Mouse (Mus musculus) hindbrain, embryonic 10.5 days (tissue): ENCODE measurements around the gene Zc3hav1l. TPM values are rescaled to one million over a fixed set of nuclear protein-coding genes. Genes with fewer than 3 reads are reported as not detected.

Source experiments
- DNase-seq: peaks from one replicate; pipeline ENCODE4 v3.0.0-alpha.2; 2017; ENCODE audit warnings: low spot score
- H3K27ac ChIP-seq: fragments of 300-500 bp; sonication (generic); 2 replicates; pipeline ENCODE4 v1.5.1; 2016; ENCODE audit warnings: mild to moderate bottlenecking, moderate library complexity
- H3K27me3 ChIP-seq: fragments of 300-500 bp; sonication (generic); 2 replicates; pipeline ENCODE4 v1.6.1; 2016; ENCODE audit warnings: mild to moderate bottlenecking; ENCODE audit not compliant: poor library complexity, insufficient read depth, severe bottlenecking
- H3K36me3 ChIP-seq: fragments of 300-500 bp; sonication (generic); 2 replicates; pipeline ENCODE4 v1.6.1; 2016; ENCODE audit warnings: mild to moderate bottlenecking, moderate library complexity
- H3K4me1 ChIP-seq: fragments of 300-500 bp; sonication (generic); replicated peaks from 2 replicates; pipeline ENCODE4 v1.6.1; 2016; ENCODE audit warnings: mild to moderate bottlenecking
- H3K4me3 ChIP-seq: fragments of 300-500 bp; sonication (generic); 2 replicates; pipeline ENCODE4 v1.5.1; 2016; ENCODE audit warnings: mild to moderate bottlenecking, moderate library complexity
- H3K9me3 ChIP-seq: fragments of 300-500 bp; sonication (generic); 2 replicates; pipeline ENCODE4 v1.6.1; 2016; ENCODE audit warnings: mild to moderate bottlenecking, moderate library complexity
- WGBS: fragments of 180-500 bp; shearing (Covaris S2); methylation state at CpG from one replicate; pipeline ENCODE4 v1.1.7; 2016; 5-methylcytosine and 5-hydroxymethylcytosine counted together
- polyA plus RNA-seq: library from polyadenylated mRNA; unstranded; fragments of >200 nt; fragmentation: Nextera tagmentation; extraction: Ambion mirVana; gene quantifications from 2 replicates; pipeline ENCODE4 v1.2.1, GENCODE M21; 2016

Zc3hav1l gene
- 13.0 and 15.2 TPM in 2 replicates for polyA plus RNA-seq

DNA sequence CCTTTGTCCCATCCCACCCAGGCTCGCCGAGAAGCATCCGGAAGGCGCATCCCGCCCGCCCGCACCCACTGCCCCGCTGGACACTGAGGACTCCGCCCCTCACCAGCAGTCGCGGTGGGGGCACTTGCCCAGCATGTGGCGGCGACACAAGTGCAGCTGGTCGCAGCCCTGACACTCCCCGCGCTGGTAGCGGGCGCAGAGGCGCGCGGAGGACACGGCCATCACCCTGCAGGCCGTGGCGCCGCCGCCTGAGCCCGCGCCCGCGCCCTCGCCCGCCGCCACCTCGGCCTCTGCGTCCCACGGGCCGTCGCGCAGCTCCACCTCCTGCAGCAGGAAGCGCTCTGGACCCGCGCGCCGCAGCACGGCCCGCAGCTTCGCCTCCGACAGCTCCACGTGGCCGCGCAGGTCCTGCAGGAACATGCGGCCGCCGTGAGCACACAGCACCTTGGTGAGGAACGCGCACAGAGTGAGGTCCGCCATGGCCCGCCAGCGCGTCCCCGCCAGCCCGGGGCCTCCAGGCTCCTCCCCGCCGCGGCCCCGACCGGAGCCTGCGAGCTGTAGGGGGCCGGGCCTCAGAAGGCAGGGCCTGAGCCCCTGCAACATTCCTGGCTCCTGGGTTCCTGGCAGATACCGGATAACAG, at the start of gene Zc3hav1l:
Gene Zc3hav1l (minus strand): TSS at position 499 of the 641 bp plus-strand sequence.
- Histone ChIP-seq H3K4me1 (peaks cover 20% of the 10 kb centered on the region), H3K4me3 (peak within 1 kb of the TSS; percentile 83), H3K9me3 (no peaks in the 10 kb centered on the region), H3K27me3 (no peaks in the 10 kb centered on the region), H3K27ac (peak within 1 kb of the TSS; percentile 100), H3K36me3 (peaks cover 33% of the 10 kb centered on the region)
- under 1% methylated on average over 70 of the region's 70 CpGs for WGBS
- DNase-seq, result peak; percentile 86

DNA sequence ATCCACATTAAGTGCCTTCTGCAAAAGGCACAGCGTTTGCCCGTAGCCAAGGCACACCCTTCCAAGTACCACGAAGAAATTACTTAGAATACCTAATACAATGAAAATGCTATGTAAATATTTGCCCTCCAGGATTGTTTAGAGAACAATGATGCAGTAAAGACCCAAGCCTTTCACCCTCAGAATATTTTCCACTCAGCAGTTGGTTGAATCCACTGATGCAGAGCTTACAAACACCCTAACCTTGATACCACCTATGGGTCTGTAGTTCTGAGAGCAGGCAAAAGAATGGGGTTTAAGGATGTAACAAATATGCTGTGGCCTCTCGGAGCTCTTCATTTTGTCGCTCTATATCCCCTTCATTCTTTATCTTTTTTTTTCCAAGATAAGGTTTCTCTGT, 48.8 kb upstream of the Zc3hav1l start:
- no peak for DNase-seq
- no peaks in the 10 kb centered on the region for H3K36me3 ChIP-seq
- 0 out of 2 replicates have a peak, but pooled peaks cover 3% of the 10 kb centered on the region for H3K4me1 ChIP-seq
- H3K27me3 ChIP-seq, result peaks cover 36% of the 10 kb centered on the region
- H3K27ac ChIP-seq, result no peak overlapping the region
- H3K9me3 ChIP-seq, result no peaks in the 10 kb centered on the region
- H3K4me3 ChIP-seq, result no peak overlapping the region
- WGBS, result 81% methylated on average over 5 of the region's 5 CpGs

DNA sequence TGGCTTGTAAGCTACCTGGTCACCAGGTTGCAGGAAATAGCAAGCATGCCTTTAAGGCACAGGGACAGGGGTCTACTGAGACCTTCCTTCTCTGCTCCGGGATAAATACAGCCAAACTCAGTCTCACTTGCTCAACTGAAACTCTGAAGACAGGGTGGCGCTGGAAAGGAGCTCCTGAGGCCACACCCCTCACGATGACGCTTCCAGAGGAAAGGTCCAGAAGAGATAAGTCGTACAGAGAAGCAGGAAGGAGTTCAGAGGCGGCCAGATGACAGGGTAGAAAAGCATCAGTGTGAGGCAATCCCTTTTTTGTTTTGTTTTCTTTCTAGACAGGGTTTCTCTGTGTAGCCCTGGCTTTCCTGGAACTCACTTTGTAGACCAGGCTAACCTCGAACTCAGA, 46.7 kb upstream of the Zc3hav1l start:
- Histone ChIP-seq H3K4me1 (0 out of 2 replicates have a peak, but pooled peaks cover 6% of the 10 kb centered on the region), H3K4me3 (no peak overlapping the region), H3K27me3 (peaks cover 15% of the 10 kb centered on the region), H3K36me3 (no peaks in the 10 kb centered on the region), H3K27ac (no peak overlapping the region), H3K9me3 (no peaks in the 10 kb centered on the region)
- 57% methylated on average over 7 of the region's 7 CpGs for WGBS
- DNase-seq, result no peak

DNA sequence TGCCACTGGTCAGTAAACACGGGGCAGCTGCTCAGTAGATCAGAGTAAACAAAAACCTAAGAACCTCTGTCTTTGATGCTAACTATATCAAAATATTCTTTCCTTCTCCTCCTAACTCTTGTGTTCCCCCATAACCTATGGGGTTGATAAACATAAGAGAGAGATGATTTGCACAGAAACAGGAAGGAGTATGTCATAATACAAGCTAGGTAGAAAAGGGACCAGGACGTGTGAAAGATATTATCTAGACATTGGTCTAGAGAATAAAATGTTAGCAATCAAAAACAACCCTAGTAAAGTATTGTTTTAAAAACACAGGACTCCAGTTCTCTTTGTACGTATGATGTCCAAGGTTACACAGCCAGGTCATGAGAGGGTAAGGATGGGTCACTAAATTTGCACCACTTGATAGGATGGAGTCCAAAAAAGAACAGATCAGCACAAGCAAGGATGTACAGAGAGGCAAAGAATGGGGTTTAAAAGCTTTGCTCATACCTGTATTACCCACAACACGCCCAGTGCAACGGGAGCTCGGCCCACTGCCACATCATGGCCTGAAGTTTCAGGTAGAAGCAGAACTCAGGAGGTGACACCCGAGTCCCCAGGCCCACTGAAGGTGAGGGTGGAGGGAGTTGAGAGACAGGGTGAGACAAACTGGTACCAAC, 45.1 kb upstream of the Zc3hav1l start:
- Histone ChIP-seq H3K36me3 (no peaks in the 10 kb centered on the region), H3K4me3 (no peak overlapping the region), H3K4me1 (0 out of 2 replicates have a peak, but pooled peaks cover 6% of the 10 kb centered on the region), H3K27ac (peak overlapping the region; percentile 23; the same call in 1 of the 2 replicates), H3K9me3 (no peaks in the 10 kb centered on the region), H3K27me3 (no peaks in the 10 kb centered on the region; the same call in 1 of the 2 replicates)
- DNase-seq, result no peak
- 85% methylated on average over 7 of the region's 7 CpGs for WGBS

DNA sequence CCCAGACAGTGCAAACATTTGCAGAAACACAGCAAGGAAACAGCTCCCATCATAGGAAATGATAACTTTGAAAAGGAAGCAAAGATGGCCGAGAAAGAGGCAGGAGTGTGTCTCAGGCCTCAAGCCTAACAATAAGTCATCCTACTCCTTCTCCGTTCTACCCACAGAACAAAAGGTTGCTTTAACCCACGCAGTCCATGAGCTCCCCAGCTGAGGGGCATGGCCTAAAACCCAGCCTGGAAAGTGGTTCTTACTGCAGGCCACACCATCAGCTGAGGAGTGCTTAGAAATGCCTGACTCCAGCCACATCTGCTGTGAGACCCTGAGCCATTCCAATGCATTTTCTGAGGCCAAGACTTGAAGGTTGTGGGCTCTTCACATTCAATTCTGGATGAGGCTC, 44.5 kb upstream of the Zc3hav1l start:
- no peaks in the 10 kb centered on the region for H3K36me3 ChIP-seq
- H3K9me3 ChIP-seq, result no peaks in the 10 kb centered on the region
- H3K4me1 ChIP-seq, result 0 out of 2 replicates have a peak, but pooled peaks cover 6% of the 10 kb centered on the region
- 52% methylated on average over 3 of the region's 3 CpGs for WGBS
- H3K4me3 ChIP-seq, result no peak overlapping the region
- no peaks in the 10 kb centered on the region for H3K27me3 ChIP-seq
- peak overlapping the region; percentile 23 for H3K27ac ChIP-seq
- DNase-seq, result no peak

DNA sequence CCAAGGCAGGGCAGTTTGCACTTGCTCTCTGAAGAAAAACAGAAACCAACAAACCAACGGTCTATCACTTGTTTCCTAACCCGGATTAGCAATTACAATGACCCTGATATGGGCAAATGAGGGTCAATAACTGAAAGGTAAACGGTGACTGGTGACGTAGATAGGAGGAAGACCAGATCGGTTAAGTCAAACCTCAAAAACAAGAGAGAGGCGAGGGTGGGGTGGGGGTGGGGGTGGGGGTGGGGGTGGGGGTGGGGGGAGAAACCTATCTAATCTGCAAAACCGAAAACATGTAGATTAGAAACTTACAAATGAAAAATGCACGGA, 43.6 kb upstream of the Zc3hav1l start:
- Histone ChIP-seq H3K4me1 (0 out of 2 replicates have a peak, but pooled peaks cover 6% of the 10 kb centered on the region), H3K9me3 (no peaks in the 10 kb centered on the region), H3K27ac (no peak overlapping the region), H3K27me3 (no peaks in the 10 kb centered on the region), H3K36me3 (no peaks in the 10 kb centered on the region), H3K4me3 (no peak overlapping the region)
- WGBS, result 81% methylated on average over 8 of the region's 8 CpGs
- no peak for DNase-seq

DNA sequence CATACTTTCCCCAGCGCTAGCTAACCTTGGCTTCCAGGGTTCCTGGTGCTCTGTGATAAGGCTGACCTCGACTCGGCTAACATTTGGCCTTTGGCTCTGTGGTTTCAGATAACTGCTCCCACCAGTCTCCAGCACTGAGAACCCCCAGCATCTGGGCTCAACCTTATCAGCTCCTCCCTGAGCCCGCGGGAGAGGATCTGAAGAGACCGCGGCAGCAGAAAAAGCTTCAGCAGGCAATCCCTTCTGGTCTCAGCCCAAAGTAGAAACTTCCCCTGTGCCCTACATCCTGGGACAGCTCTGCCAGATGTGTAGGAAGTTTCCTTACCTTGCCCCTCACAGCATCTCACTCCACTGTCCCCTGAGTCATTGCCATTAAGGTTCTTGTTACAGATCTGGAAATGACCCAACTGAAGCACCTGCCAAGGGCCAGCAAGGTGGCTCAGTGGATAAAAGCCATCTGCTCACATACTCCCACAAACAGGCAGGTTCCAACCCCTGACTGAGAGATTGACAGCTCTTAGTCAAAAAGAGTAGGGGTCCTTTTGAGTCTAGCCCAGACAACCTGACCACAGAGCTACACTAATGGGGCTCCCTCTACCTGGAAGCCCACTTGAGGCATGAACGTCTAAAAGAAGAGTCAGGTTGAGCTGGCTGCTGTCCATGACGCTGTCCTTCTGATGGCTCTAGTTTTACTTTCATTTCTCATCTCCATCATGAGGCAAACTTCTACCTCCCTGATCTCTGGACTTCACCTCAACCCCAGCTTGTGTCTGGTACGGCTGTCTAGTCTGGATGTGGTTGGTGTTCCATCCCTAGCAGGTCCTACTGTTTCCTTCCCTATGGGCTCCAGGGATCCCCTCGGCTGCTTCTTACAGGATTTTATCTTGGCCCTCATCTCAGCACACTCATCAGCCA, 42.9 kb upstream of the Zc3hav1l start:
- DNase-seq, result no peak
- H3K36me3 ChIP-seq, result no peaks in the 10 kb centered on the region
- no peak overlapping the region for H3K4me3 ChIP-seq
- H3K9me3 ChIP-seq, result no peaks in the 10 kb centered on the region
- no peaks in the 10 kb centered on the region for H3K27me3 ChIP-seq
- 73% methylated on average over 11 of the region's 11 CpGs for WGBS
- no peak overlapping the region for H3K27ac ChIP-seq
- 0 out of 2 replicates have a peak, but pooled peaks cover 6% of the 10 kb centered on the region for H3K4me1 ChIP-seq

DNA sequence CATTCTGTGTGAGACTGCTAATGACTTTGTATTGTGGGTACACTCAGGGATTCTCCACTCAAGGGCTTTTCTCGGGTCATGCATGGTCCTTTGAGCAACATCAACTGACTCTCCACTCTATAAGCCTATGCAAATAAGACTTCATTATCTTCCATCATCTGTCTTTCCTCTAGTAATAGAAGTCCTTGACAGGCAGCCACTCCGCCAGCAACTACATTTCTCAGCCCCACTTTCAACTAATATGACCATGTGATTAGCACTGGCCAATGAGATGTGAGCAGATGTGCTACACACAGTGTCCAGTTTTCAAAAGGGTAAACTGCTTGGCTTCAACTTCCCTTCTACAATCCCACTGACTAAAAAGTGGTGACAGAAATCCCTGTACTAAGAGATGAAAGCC, 40.0 kb upstream of the Zc3hav1l start:
- Histone ChIP-seq H3K4me1 (0 out of 2 replicates have a peak, but pooled peaks cover 6% of the 10 kb centered on the region), H3K27ac (no peak overlapping the region), H3K4me3 (no peak overlapping the region), H3K9me3 (no peaks in the 10 kb centered on the region), H3K27me3 (no peaks in the 10 kb centered on the region), H3K36me3 (no peaks in the 10 kb centered on the region)
- no peak for DNase-seq
- 86% methylated on average over 2 of the region's 2 CpGs for WGBS

DNA sequence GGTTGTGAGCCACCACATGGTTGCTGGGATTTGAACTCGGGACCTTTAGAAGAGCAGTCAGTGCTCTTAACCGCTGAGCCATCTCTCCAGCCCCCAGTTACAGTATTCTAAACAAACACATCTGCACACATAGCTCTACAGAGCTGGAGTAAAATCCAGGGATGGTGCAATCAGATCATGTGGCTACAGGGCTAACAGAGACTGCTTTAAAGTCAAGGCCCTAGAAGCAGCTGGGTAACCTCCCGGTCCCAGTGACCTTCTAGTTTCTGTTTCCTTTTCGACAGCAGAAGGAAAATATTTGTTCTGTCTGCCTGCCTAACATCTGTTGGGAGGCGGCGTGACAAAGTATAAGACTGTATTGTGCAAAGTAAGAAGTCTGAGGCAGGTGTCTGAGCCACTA, 38.9 kb upstream of the Zc3hav1l start:
- Histone ChIP-seq H3K27me3 (no peaks in the 10 kb centered on the region), H3K36me3 (no peaks in the 10 kb centered on the region), H3K27ac (no peak overlapping the region), H3K4me1 (0 out of 2 replicates have a peak, but pooled peaks cover 3% of the 10 kb centered on the region), H3K9me3 (no peaks in the 10 kb centered on the region), H3K4me3 (no peak overlapping the region)
- DNase-seq, result no peak
- 86% methylated on average over 6 of the region's 6 CpGs for WGBS

DNA sequence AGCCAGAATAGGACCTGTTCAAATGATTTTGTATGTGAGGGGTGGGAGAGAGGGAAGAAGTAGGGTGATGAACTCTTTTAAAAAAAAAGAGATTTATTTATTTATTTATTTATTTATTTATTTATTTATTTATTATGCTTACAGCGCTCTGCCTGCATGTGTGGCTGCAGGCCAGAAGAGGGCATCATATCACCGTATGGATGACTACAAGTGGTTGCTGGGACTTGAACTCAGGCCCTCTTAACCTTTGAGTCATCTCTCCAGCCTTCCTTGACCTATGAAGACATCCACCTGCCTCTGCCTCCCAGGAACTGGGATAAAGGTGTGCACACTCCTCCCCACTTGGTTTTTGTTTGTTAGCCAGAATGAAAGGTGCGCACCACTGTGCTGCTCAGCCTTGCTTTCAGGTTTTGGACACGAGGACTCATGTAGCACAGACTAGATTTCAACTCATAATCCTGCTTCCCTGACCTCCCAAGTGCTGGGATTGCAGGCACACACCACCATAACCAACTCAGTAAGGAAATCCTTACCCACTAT, 38.2 kb upstream of the Zc3hav1l start:
- 90% methylated on average over 4 of the region's 4 CpGs for WGBS
- no peaks in the 10 kb centered on the region for H3K9me3 ChIP-seq
- H3K27me3 ChIP-seq, result no peaks in the 10 kb centered on the region
- 0 out of 2 replicates have a peak, but pooled peaks cover 3% of the 10 kb centered on the region for H3K4me1 ChIP-seq
- no peaks in the 10 kb centered on the region for H3K36me3 ChIP-seq
- no peak overlapping the region for H3K4me3 ChIP-seq
- no peak for DNase-seq
- H3K27ac ChIP-seq, result no peak overlapping the region

DNA sequence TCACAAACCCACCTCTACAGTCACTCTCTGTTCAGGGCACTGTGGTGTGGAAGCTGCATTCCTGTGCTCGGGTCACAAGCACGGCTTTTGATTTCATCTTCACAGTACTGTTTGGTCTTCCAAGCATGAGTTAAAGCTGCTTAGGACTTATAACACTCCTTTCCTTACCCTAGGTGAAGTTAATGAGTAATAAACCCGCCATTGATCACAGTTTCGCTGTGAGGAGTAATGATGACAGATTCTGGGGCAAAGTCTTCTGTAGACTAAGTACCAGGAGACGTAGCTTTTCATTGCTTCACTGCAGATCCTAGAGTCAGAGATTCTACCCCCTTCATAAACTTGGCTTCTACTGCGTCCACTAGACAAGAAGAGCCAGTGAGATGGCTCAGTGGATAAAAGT, 36.2 kb upstream of the Zc3hav1l start:
- WGBS, result 89% methylated on average over 6 of the region's 6 CpGs
- Histone ChIP-seq H3K4me1 (no peaks in the 10 kb centered on the region), H3K27ac (no peak overlapping the region), H3K4me3 (no peak overlapping the region), H3K36me3 (no peaks in the 10 kb centered on the region), H3K27me3 (no peaks in the 10 kb centered on the region), H3K9me3 (no peaks in the 10 kb centered on the region)
- DNase-seq, result no peak

DNA sequence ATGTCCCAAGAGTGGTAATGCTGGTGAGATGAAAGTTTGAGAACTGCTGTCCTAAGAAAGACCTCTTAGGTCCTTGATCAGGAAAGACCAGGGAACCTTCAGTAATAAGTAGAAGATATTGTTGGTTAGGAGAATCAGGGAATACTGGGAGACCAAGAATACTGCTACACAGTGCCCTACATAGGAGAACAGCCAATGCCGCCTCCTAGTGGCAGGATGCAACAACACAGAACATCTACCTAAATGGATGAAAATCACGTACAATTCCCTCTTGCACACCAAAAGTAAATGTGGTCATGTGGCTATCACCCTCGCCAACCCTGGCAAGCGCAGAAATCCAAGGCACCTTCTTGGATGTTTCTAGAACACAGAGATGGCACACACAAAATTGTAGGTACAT, 27.5 kb upstream of the Zc3hav1l start:
- DNase-seq, result peak; percentile 57
- Histone ChIP-seq H3K9me3 (no peaks in the 10 kb centered on the region), H3K4me3 (no peak overlapping the region), H3K27me3 (no peaks in the 10 kb centered on the region), H3K36me3 (no peaks in the 10 kb centered on the region), H3K4me1 (no peaks in the 10 kb centered on the region), H3K27ac (no peak overlapping the region)
- WGBS, result 29% methylated on average over 4 of the region's 4 CpGs
